Mouse (Mus musculus): ENCODE data around the gene Dph1.

Gene Dph1

GRCm38 (mm10) chr11:75203926-75204325, 12.9 kb upstream of the Dph1 start:
- in situ Hi-C loops (cut with MboI, MseI) = no loop called here

GRCm38 (mm10) chr11:75201721-75202120, 10.7 kb upstream of the Dph1 start:
- in situ Hi-C loops (cut with MboI, MseI) = no loop called here

GRCm38 (mm10) chr11:75200935-75201334, 9.9 kb upstream of the Dph1 start:
- in situ Hi-C loops (cut with MboI, MseI) = no loop called here

- in situ Hi-C loops (cut with MboI, MseI) = no loop called here
Observed at GRCm38 (mm10) chr11:75199951-75200350, 8.9 kb upstream of the Dph1 start.

- in situ Hi-C loops (cut with MboI, MseI) = no loop called here
Observed at GRCm38 (mm10) chr11:75198792-75199191, 7.8 kb upstream of the Dph1 start.

GRCm38 (mm10) chr11:75197956-75198355, 6.9 kb upstream of the Dph1 start:
- in situ Hi-C loops (cut with MboI, MseI) = no loop called here

- in situ Hi-C loops (cut with MboI, MseI) = no loop called here
Observed at GRCm38 (mm10) chr11:75196131-75196530, 5.1 kb upstream of the Dph1 start.

GRCm38 (mm10) chr11:75194850-75195461, 3.9 kb upstream of the Dph1 start:
- in situ Hi-C loops (cut with MboI, MseI) = loop anchor here (5.0 kb wide), 1 partner anchor 87 kb away; no protein-coding TSS in a partner anchor

- in situ Hi-C loops (cut with MboI, MseI) = loop anchor here (5.0 kb wide), 1 partner anchor 88 kb away; no protein-coding TSS in a partner anchor
Observed at GRCm38 (mm10) chr11:75194121-75194849, 3.2 kb upstream of the Dph1 start.

- in situ Hi-C loops (cut with MboI, MseI) = loop anchor here (5.0 kb wide), 1 partner anchor 89 kb away; no protein-coding TSS in a partner anchor
Observed at GRCm38 (mm10) chr11:75193256-75194071, 2.4 kb upstream of the Dph1 start, which contains the start of gene Rtn4rl1. TSS of gene Rtn4rl1 (plus strand) at chr11:75193783.

- in situ Hi-C loops (cut with MboI, MseI) = loop anchor here (5.0 kb wide), 1 partner anchor 90 kb away; no protein-coding TSS in a partner anchor
Observed at GRCm38 (mm10) chr11:75192336-75193214, 1.5 kb upstream of the Dph1 start.

- in situ Hi-C loops (cut with MboI, MseI) = loop anchor here (5.0 kb wide), 1 partner anchor 90 kb away; no protein-coding TSS in a partner anchor
Observed at GRCm38 (mm10) chr11:75191841-75192240, 800 bp upstream of the Dph1 start.

- in situ Hi-C loops (cut with MboI, MseI) = loop anchor here (5.0 kb wide), 1 partner anchor 92 kb away; no protein-coding TSS in a partner anchor
Observed at GRCm38 (mm10) chr11:75190371-75190724, 693 bp downstream of the Dph1 start.

- in situ Hi-C loops (cut with MboI, MseI) = loop anchor here (5.0 kb wide), 1 partner anchor 92 kb away; no protein-coding TSS in a partner anchor
Observed at GRCm38 (mm10) chr11:75189713-75190370, 1.2 kb downstream of the Dph1 start.

GRCm38 (mm10) chr11:75184986-75185385, 6.1 kb downstream of the Dph1 start:
- in situ Hi-C loops (cut with MboI, MseI) = no loop called here

GRCm38 (mm10) chr11:75184573-75184972, 6.5 kb downstream of the Dph1 start:
- in situ Hi-C loops (cut with MboI, MseI) = no loop called here

- in situ Hi-C loops (cut with MboI, MseI) = no loop called here
Observed at GRCm38 (mm10) chr11:75183917-75184570, 7.0 kb downstream of the Dph1 start.

GRCm38 (mm10) chr11:75178672-75179208, 12.3 kb downstream of the Dph1 start, which contains the start of gene Ovca2:
TSS of gene Ovca2 (minus strand) at chr11:75178835.
- in situ Hi-C loops (cut with MboI, MseI) = no loop called here

GRCm38 (mm10) chr11:75178011-75178410, 13.0 kb downstream of the Dph1 start:
- in situ Hi-C loops (cut with MboI, MseI) = no loop called here

All from T-helper 1 cell (primary cell).